Mouse (Mus musculus) adrenal gland, adult 18-20 months (tissue): ENCODE measurements around the gene Ube2r2. TPM values are rescaled to one million over a fixed set of nuclear protein-coding genes. Genes with fewer than 3 reads are reported as not detected.

ENCODE experiments used
- DNase-seq, 2 experiments: peaks; one replicate each; pipeline ENCODE4 v3.0.0; 2021 to 2022; ENCODE audit warnings: low spot score in 2 of 2
- long read RNA-seq, 2 experiments: library from polyadenylated mRNA; stranded (forward); transcript quantifications; one replicate each; pipeline ENCODE4 v2.0.0; 2021
- total RNA-seq, 2 experiments: library from RNA; stranded (reverse); gene quantifications; 1 replicate in 1 of 2; 2 replicates in 1 of 2; pipeline ENCODE4 v1.2.3; 2021

The Ube2r2 gene
- 10 to 100 TPM; 82.4 to 98.4 TPM for total RNA-seq
- long read RNA-seq, experiment 1, transcript Ube2r2-201 (5 exons, 3,600 nt) = major isoform, 81 of 83 reads
- long read RNA-seq, experiment 1, partial matches to known transcripts = 0 of 83 reads
- long read RNA-seq, experiment 1, other reads (novel, unspliced or antisense) = 2 of 83 reads
- long read RNA-seq, experiment 2, transcript Ube2r2-201 (5 exons, 3,600 nt) = major isoform, 107 of 122 reads
- long read RNA-seq, experiment 2, partial matches to known transcripts = 9 of 122 reads
- long read RNA-seq, experiment 2, other reads (novel, unspliced or antisense) = 6 of 122 reads

DNA sequence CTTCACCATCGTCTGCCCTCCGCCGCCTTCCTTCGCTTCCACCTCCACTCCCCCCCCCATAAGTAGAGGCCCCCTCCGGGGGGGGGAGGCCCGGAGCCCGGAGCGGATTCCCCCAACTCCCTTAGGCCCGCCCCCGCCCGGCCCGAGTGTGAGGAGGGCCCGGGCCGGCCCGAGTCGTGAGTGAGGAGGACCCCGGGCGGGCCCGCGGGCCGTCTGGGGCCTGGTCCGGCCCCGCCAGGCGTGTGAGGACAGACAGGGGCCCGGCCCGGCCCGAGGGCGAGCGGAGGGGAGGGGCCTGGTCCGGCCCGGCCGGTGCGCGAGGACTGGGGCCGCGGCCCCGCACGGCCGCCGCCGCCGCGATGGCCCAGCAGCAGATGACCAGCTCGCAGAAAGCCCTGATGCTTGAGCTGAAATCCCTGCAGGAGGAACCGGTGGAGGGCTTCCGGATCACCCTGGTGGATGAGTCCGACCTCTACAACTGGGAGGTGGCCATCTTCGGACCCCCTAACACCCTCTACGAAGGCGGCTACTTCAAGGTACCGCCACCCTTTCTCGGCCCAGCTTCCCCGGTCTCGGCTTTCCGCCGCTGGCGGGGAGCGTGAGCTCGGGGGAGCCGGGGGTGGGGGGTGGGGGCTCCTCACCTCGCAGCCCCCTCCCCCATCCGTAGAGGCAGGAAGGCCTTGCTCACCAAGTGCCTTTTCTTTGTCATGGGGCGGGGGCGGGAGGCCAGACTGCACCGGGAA, at the start of gene Ube2r2:
TSS of gene Ube2r2 (plus strand) at position 33 of the 743 bp plus-strand sequence.
- DNase-seq = peak; percentile 67 to 71

DNA sequence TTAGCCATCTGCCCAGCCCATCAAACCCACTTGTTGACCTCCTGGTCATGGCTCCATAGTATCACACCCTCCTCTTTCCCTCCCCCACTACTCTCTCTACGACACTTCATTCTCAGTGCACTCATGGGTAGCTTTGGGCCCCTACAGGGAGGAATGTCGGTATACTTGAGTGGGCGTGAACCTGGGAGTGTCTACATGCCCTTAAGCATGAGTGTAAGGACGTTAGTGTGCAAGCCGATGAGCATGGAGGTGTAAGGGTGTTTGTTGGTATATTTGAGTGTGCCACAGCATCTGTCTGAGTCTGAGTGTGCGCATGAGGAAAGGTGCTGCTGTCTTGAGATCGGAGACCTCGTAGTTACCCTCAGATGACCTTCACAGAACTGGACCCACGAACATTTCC, 48.6 kb upstream of the Ube2r2 start:
- no peak for DNase-seq

DNA sequence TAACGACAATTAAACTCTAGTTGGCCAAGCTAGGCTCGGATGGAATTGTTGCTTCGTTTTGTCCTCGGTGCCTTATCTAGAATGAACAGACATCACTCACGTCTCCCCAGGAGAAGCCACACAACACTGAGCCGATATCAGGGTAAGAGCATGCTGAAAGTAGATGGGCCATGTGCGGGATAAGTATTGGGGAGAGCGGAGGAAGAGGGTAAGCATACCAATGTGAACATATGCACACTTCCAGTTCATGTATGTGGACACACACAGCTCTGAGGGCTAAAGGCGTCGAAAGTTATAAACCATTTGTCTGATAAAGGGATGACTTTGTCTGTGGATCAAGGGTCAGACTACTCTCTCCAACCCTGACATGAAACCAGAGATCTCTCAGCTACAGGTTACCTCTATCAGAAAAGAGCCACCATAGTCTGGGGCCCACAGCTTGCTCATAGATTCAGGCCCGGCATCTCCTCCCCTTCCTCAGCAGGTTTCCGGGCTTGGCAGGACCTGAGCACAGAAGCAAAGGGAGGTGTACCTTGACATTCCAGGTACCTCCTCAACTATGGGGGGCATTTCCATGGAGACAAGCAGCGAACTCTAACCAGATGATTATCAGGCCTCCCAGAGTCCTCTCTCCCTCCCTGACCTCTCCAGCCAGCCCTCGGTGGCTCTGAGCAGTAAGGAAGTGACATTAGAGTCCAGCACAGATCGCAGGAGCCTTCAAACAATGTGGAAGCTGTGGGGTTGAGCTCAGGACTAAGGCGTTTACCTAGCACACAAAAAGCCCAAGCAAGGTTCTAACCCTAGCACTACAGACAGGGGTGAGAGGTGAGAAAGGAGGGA, 47.9 kb upstream of the Ube2r2 start:
- no peak for DNase-seq

DNA sequence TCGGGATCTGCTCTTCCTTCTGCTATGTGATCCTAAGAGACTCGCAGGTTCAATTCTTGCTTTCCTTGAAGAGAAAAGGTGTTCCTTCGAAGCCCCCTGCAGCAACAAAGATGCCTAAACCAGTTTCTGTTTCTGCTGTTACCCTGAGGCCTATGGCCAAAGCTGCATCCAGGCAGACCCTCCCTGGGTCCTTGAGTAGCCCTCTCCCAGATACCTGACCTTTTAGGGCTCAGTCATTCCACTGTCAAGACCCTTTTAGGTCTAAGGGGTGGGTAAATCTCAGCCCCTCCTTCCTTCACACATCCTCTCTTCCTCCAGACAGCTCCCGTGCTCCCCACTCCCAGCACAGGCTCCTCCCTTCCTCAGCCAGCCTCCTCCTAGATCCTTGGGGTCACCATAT, 46.4 kb upstream of the Ube2r2 start:
- DNase-seq = no peak

DNA sequence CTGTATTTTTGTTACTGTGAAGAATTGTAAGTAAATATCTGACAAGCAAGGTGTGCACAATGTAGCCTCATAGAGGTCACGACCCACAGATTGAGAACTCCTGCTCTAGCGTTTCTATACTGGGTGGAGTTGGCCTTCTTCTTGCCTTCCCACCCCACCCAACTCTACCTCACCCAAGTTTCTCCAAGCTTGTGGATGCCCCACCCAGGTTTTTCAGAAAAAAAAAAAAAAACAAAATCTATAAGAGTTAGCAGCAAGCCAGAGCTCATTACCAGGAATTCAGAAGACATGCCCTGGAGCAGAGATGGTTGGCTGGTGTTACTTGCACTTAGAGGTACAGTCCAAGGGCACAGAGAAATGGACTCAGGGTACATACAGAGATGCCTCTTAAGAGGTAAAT, 45.8 kb upstream of the Ube2r2 start:
- no peak for DNase-seq

DNA sequence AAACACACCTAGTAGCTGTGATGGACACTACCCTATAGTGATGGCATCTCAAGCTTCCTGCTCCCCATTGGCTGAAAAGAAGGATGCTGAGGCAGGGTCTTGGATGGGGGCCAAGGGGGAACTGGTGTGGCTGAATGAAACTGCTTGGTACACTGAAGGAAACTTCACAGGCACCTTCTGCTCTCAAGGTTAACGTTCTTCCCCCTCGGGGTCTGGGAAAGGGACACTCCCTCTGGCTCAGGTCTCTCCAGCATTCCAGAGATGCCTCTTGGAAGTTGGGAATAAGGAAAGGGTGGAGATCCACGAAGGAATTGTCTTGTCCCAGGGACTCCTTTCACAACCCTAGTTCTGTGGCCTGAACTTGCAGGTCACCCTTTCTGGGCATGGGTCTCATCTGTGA, 44.2 kb upstream of the Ube2r2 start:
- DNase-seq = no peak

DNA sequence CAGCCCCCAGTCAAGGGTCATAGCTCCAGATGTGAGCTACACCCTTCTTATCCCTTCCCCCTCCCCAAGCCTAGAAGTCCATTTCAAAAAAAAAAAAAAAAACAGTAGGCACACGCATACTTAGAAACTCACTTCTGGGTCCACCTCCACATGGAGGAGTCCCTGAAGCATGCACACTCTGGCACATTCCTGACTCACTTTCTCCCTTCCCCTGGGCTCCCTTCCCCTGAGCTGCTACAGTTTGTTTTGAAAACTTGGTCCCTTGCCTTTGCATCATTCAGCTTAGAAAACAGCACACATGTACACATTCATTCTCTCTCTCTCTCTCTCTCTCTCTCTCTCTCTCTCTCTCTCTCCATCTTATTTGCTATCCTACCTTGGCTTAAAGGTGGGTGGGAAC, 42.6 kb upstream of the Ube2r2 start:
- DNase-seq = no peak

DNA sequence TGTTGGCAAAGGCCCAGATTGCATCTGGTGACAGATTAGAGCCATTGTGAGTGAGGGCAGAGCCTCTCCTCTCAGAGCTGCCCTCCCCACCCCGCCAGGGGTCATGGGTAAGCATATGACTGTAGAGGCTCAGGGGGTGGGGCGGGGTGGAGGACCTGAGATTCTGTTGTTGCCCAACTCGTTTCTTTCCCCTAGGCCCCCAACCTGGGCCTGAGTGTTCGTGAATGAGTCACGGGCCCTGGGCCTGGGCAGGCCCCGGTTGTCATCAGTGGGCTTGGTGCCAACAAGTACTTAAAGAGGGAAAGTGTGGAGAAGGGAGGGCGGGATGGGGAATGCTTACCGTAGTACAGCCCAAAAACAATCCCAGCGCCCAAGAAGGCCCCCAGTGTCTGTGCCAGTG, 41.2 kb upstream of the Ube2r2 start:
- DNase-seq = peak in 1 of 2 experiments; percentile 38

DNA sequence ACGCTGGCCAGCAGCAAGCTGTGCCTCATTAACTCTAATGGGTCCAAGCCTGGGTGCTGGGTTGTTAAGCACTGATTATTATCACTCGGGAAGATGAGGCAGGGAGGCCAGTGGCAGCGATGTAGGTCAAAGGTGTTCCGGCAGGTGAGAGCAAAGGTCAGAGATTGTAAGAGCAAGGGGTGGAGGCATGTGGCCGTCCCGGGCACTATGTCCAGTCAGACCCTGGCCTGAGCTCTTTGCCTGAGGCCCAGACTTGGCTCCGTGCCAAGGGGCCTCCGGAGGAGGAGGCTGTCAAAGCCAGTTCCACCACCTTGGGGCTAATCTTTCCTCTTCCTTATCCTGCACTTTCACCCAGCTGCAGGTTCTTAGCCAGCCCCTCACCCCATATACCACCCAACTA, 39.4 kb upstream of the Ube2r2 start:
- no peak for DNase-seq

DNA sequence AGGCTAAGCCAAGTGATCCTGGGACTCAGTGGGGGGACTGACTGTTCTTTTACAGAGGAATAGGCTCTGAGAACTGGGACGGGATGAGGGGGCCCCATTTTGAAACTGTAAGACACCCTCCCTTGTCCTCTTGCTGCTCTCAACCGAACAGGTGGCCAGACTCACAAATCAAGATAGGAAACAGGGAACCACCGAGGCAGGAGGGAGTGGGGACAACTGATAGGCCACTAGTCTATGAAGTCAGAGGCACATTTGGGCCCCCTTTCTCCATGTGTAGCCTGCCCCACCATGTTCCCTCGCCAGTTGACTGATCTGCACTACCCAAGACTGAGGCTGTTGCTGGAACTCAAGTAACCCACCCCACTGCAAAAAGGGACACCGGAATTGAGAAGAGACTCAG, 38.7 kb upstream of the Ube2r2 start:
- no peak for DNase-seq

DNA sequence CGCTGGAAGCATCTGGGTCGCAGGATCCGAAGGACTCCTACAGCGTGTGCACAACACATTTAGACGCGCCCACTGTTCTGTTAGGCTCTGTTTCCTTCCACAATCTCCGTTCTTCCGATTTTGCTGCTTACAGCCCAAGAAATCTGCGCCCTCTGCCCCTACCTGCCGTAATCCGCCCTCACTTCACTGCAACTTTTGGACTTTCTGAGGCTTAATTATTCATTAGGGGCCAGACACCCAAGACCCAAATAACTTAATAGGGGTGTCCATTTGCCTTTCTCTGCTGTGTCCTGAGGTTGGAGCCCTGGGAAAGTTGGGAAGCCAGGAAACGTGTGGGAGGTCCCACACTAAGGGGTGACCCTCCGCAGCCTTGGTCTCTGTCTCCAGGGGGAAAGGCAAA, 38.2 kb upstream of the Ube2r2 start:
- no peak for DNase-seq

DNA sequence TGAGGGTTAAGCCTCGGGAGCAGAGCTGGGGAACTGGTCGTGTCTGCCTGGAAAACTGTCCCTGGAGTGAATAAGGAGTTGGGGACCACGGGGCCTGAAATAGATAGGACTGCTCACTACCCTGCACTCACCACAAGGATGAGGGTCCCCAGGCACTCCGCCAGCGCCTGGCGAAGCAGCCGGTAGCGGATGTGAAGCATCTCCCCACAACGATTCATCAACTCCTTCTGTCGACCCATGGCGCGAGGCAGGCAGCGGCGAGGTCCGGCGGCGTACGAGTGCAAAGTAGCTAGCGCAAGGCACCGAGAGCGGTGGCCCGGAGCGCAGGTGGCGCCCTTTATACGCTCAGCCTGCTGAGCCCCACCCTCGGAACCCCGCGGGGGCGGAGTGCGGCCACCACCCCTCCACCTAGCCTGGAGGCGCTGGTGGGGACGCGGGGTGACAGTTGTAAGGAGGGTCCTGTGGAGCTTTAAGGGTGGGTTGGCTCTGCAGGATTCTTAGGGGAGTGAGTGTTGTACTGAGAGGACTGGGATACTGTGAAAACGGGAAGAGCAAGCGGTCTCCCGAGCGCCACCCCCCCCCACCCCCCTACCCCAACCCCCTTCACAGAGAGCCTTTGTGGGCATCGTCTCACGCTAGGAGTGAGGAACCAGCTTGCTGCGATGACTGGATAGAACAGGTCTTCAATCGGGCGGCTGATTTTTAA, 37.5 kb upstream of the Ube2r2 start, which contains the start of gene Aqp3:
TSS of gene Aqp3 (minus strand) at position 313 of the 706 bp plus-strand sequence.
- DNase-seq = peak; percentile 30 to 44

DNA sequence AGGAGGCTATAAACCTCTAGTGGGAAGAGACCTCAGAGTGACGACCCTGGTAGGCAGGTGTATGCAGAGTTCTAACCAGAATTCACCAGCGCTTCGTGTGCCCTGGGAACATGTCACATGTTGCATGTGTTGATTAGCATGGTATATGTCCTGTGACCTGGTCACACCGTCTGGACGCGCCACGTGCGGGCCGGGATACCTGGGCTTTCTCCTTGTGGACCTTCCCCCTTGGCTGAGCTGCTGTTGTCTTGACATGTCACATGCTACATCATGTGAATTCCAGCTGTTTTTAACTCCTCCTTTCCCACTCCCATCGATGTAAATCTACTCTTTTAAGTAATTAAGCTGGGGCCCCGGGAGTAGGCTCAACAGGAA, 37.0 kb upstream of the Ube2r2 start:
- DNase-seq = no peak

DNA sequence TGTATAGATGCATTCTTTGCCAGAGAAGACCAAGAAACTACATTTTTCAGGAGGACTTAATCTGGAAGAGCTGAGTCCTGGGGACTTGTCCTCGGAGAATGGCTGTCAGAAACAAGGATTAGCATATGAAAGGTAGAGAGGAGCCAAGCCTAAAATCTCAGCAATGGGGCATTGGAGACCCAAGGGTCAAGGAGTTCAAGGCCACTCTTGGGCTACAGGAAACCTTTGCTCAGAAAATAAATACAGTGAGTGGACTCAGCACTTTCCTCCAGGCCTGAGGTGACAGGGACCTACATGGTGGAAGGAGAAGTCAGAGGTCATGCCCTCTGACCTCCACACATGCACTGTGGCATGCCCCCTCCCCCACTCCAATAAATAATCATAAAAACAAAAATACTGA, 34.6 kb upstream of the Ube2r2 start:
- DNase-seq = no peak

DNA sequence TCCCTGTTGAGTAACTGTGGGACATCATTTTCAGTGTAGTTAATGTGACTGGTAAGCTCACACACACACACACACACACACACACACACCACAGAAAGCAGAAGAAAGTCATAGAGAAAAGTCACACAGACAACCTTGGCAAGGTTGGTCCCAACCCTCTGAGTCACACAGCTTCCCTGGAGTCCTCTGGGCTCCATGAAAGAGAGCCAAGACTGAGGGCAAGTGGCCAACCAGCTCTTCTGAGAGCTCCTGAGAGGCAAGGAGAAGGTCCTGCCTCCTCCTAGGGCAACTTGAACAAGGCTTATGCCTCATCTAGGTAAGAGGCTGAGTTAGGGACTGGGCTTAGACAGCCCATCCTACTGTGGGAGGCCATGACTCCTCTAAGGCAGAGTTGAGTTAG, 32.6 kb upstream of the Ube2r2 start:
- peak in 1 of 2 experiments; percentile 38 for DNase-seq

DNA sequence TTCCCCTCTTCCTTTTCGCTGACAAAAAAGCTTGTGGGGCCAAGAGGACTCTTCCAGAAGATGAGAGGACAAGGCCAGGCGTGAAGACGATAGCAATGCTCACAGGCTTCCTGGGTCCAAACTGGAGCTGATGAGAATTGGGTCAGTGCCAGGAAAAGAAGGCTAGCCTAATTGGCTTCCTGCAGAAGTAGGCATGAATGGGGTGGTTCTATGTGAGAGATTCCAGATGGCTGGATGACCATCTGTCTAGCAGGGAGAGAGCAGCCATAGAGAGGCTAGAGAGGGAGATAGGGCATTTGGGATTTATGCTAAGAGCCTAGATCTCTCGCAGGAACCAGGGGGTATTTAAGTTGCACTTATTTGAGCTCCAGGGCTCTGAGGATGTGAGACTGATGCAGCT, 28.1 kb upstream of the Ube2r2 start:
- DNase-seq = no peak

DNA sequence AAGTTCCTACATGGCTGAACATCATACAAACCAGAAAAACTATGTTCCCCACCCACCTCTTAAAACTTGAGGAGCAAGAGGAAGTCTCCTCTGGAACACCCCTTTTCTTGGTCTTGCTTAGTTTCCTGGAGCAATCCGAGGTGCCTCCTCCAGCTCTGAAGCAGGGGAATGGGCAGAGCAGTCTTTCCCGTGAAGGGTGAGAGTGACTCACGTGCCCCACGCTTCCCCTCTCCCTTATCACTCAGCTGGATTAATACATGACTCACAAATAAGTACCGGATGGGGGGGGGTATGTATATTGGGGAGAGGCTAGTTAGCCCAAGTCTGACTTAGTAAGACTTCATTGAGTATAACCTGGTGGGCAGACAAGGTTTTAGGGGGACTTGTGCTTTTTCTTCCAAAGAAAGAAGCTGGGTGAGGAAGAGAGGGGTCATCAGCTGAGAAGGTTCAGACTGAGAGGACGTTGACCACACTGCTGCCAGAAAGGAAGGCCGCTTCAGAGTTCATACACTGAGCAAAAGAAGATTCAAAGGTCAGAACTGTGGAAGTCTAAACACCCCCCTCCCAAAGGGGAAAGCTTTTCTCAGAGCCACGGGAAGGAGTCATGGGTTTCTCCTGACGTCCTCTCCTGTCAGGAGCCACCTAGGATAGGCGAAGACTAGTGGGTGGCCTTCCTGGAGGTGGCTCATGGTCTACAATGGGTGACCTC, 26.7 kb upstream of the Ube2r2 start:
- no peak for DNase-seq

DNA sequence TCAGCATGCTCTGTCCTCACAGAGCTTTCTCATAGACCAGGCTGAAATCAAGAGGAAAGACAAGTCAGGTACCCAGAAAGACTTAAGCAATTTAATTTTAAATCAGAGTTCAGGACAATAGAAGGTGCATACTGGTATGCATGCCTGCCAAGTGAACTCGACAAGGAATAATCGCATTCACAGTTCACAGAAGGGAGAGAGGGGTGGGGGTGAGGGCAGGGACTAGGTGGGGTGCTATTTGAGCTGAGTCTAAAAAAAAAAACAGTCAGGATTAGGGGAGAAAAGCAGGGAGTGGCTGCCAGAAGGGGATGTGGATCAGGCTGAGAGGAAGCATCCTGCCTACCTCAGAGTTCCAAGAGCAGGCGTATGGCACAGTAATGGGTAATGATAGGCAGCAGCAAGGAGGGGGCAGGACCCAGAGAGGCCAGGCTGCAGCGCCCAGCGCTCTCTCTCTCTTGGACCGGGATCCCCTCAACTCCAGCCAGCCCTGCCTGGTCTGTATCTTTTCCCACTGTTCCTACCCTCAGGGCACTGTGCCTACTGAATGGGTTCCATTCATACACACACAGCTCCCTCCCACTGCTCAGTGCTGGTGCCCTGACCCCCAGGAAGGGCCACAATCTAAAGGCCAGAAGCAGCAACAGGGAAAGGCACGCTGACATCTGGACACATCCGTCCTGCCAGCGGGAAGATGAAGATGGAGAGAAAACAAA, 21.0 kb upstream of the Ube2r2 start:
- DNase-seq = no peak

DNA sequence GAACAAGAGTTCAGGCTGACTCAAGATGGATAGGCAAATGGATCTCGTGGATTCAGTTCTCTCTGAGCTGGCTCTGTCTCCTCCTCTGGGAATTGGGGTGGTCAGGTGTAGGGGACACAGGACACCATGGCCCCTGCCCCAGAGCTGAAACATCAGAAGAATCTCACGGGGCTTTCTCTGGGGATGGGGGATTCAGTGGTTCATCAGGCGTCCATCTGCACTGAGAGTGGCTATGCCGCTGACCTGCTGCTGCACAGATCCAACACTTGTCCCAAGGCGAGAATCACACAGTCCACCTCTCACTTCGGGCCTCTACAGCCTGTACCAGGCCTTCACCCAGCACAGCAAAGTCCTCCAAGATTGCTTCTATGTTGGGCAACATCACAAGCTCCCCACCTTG, 20.5 kb upstream of the Ube2r2 start:
- no peak for DNase-seq

DNA sequence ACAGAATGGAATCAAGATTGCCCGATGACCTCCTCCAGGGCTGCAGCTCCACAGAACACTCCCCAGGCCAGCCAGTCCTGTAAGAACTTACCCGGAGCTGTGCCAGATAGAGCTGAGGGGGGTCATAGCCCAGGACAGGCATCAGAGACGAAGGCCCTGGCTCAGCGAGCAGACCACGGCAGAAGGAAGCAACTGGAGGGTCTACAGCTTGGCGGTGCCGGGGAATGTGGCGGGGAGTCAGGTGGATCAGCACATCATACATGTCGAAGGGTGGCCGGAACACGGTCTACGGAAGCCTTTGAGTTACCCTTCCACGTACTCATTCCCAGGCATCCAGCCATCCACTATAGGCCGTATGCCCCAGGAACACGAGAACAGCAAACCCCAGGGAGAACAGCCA, 19.8 kb upstream of the Ube2r2 start:
- no peak for DNase-seq
